Mouse (Mus musculus): Measurements from ENCODE around the gene Smarcc2.
"Not testable (repeated sequence)": the region's sequence is repeated elsewhere in the genome, so short reads cannot be mapped to it uniquely, and the experiment has no call there.

The Smarcc2 gene

GRCm38 (mm10) chr10:128441324-128442119 lies 17.5 kb upstream of the Smarcc2 start:
- in situ Hi-C loops (cut with MboI; ENCODE audit: low sequenced_read_pairs), result no loop called here

- in situ Hi-C loops (cut with MboI; ENCODE audit: low sequenced_read_pairs), result no loop called here
Measured at GRCm38 (mm10) chr10:128442718-128443117, 16.3 kb upstream of the Smarcc2 start.

GRCm38 (mm10) chr10:128444354-128444753 lies 14.7 kb upstream of the Smarcc2 start:
- in situ Hi-C loops (cut with MboI; ENCODE audit: low sequenced_read_pairs), result no loop called here

GRCm38 (mm10) chr10:128445407-128445806 lies 13.6 kb upstream of the Smarcc2 start:
- in situ Hi-C loops (cut with MboI; ENCODE audit: low sequenced_read_pairs), result no loop called here

- in situ Hi-C loops (cut with MboI; ENCODE audit: low sequenced_read_pairs), result no loop called here
Measured at GRCm38 (mm10) chr10:128451014-128451413, 8.0 kb upstream of the Smarcc2 start.

- in situ Hi-C loops (cut with MboI; ENCODE audit: low sequenced_read_pairs), result no loop called here
Measured at GRCm38 (mm10) chr10:128454471-128454870, 4.6 kb upstream of the Smarcc2 start.

- in situ Hi-C loops (cut with MboI; ENCODE audit: low sequenced_read_pairs), result no loop called here
Measured at GRCm38 (mm10) chr10:128455280-128455679, 3.8 kb upstream of the Smarcc2 start.

- in situ Hi-C loops (cut with MboI; ENCODE audit: low sequenced_read_pairs), result no loop called here
Measured at GRCm38 (mm10) chr10:128457676-128458075, 1.4 kb upstream of the Smarcc2 start.

GRCm38 (mm10) chr10:128458348-128458718 lies 715 bp upstream of the Smarcc2 start:
- in situ Hi-C loops (cut with MboI; ENCODE audit: low sequenced_read_pairs), result no loop called here

GRCm38 (mm10) chr10:128459409-128460269 lies 591 bp downstream of the Smarcc2 start:
- in situ Hi-C loops (cut with MboI; ENCODE audit: low sequenced_read_pairs), result no loop called here

GRCm38 (mm10) chr10:128460270-128460630 lies 1.2 kb downstream of the Smarcc2 start:
- in situ Hi-C loops (cut with MboI; ENCODE audit: low sequenced_read_pairs), result no loop called here

GRCm38 (mm10) chr10:128474366-128474765 lies 15.3 kb downstream of the Smarcc2 start:
- in situ Hi-C loops (cut with MboI; ENCODE audit: low sequenced_read_pairs), result no loop called here

- in situ Hi-C loops (cut with MboI; ENCODE audit: low sequenced_read_pairs), result no loop called here
Measured at GRCm38 (mm10) chr10:128486370-128486769, 27.3 kb downstream of the Smarcc2 start.

- in situ Hi-C loops (cut with MboI; ENCODE audit: low sequenced_read_pairs), result no loop called here
Measured at GRCm38 (mm10) chr10:128487861-128488712, 29.0 kb downstream of the Smarcc2 start.

GRCm38 (mm10) chr10:128488776-128489175 lies 29.7 kb downstream of the Smarcc2 start:
- in situ Hi-C loops (cut with MboI; ENCODE audit: low sequenced_read_pairs), result no loop called here

- in situ Hi-C loops (cut with MboI; ENCODE audit: low sequenced_read_pairs), result no loop called here
Measured at GRCm38 (mm10) chr10:128489380-128489779, 30.3 kb downstream of the Smarcc2 start.

- in situ Hi-C loops (cut with MboI; ENCODE audit: low sequenced_read_pairs), result no loop called here
Measured at GRCm38 (mm10) chr10:128489785-128490184, 30.7 kb downstream of the Smarcc2 start.

- in situ Hi-C loops (cut with MboI; ENCODE audit: low sequenced_read_pairs), result no loop called here
Measured at GRCm38 (mm10) chr10:128490232-128490631, 31.2 kb downstream of the Smarcc2 start.

GRCm38 (mm10) chr10:128490912-128491311 lies 31.9 kb downstream of the Smarcc2 start:
- in situ Hi-C loops (cut with MboI; ENCODE audit: low sequenced_read_pairs), result no loop called here

GRCm38 (mm10) chr10:128491495-128491894 lies 32.4 kb downstream of the Smarcc2 start:
- in situ Hi-C loops (cut with MboI; ENCODE audit: low sequenced_read_pairs), result no loop called here

- in situ Hi-C loops (cut with MboI; ENCODE audit: low sequenced_read_pairs), result not testable (repeated sequence)
Measured at GRCm38 (mm10) chr10:128492051-128492450, 33.0 kb downstream of the Smarcc2 start.

Data from CH12F3 (cell line).